Mouse (Mus musculus) ES-Bruce4 (cell line): ENCODE results near the gene Fbxl4.

Experiments used
- CTCF ChIP-seq: IDR thresholded peaks from one replicate; pipeline ENCODE4 v1.8.1; 2011; ENCODE audit warnings: low read depth, low read length
- POLR2A ChIP-seq: IDR thresholded peaks from one replicate; pipeline ENCODE4 v1.8.1; 2011; ENCODE audit warnings: low read length; ENCODE audit not compliant: insufficient read depth

DNA sequence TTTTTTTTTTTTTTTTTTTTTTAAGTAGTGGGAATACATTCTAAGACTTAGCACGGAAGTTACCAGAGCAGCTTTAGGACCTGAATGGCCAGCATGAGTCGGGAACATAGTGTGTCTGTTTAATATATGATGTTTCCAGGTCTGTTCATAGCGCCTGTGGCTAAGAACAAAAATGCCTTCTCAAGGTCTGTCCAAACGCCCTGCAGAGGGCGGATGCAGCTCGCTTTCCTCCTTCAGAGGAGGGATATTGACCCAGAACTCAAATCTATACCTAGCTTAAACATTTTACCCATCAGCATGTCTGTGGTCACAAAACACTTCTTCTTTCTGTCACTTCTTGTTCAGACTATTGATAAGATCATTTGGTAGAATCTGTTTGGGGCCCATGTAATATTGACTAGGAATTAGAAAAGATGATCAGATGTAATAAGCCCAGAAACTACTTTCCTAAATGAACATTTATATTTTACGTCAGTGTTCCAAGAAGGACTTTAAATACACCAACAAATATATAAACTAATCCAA lies 125.5 kb downstream of the Fbxl4 start:
- TF ChIP-seq CTCF, result peak; percentile 24
- TF ChIP-seq POLR2A, result no peak
